ENCODE assay signal across 17 mouse cellular contexts in the genomic region with DNA sequence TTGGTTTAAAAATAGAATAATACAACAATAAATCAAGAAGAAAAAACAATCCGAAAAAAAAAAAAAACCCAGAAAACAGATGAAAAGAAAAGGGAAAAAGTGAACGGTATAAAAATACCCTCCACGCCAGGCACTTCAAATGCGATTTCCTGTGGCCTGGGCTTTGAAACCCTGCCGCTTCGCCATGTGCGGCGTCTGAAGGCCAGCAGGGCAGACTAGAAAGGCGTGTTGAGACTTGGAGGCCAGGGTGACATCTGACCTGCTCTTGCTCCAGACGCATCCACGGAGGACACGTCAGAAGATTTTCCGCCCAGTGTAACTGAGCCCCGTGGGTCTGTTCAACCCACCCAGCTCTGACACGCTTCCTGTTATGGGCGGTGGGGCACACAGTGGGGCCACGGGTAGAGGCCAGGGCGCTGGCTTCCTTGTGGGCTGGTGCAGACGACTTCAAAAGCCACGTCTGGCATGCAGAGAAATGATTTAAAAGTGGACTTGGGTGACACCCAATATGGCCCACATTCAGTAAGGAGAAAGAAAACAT. TPM values are rescaled to one million over a fixed set of nuclear protein-coding genes. Genes with fewer than 3 reads are reported as not detected.
DNase-seq lines count a peak whose midpoint lies in the region; ATAC-seq lines count a peak whose summit lies in the region.
"Had no signal": no experiment of that assay in that cellular context is flagged by ENCODE, and none has a peak within 500 bp of the region (broad histone marks: within the 10 kb centered on the region; RNA-seq: fewer than 3 reads in every experiment).

No protein-coding gene starts in this region.

- H3K9me3 ChIP-seq in lung, embryonic 16.5 days (ENCODE audit: control insufficient read depth, low read length): no peaks in the 10 kb centered on the region
- no peaks in the 10 kb centered on the region for H3K9me3 ChIP-seq in hindbrain, embryonic 12.5 days (replicated peaks)
- H3K9me3 ChIP-seq: heart, embryonic 12.5 days had no signal

- no peaks in the 10 kb centered on the region for H3K27me3 ChIP-seq in lung, embryonic 16.5 days (ENCODE audit: control insufficient read depth, insufficient read depth, low read depth, low read length)
- H3K27me3 ChIP-seq in hindbrain, embryonic 12.5 days: no peaks in the 10 kb centered on the region
- H3K27me3 ChIP-seq: heart, embryonic 12.5 days had no signal

- no peaks in the 10 kb centered on the region for H3K36me3 ChIP-seq in lung, embryonic 16.5 days (ENCODE audit: control insufficient read depth, insufficient read depth, low read length)
- H3K36me3 ChIP-seq in hindbrain, embryonic 12.5 days: no peaks in the 10 kb centered on the region
- H3K36me3 ChIP-seq: heart, embryonic 12.5 days had no signal

- ATAC-seq in lung, embryonic 16.5 days (ENCODE audit: low read depth): 0 out of 2 replicates have a peak, but pooled peaks have one; percentile 28
- no peak for ATAC-seq in hindbrain, embryonic 12.5 days (ENCODE audit: low FRiP score)
- ATAC-seq: activated CD4-positive, CD25-positive, alpha-beta regulatory T cell, adult 4 months had no signal

- H3K27ac ChIP-seq in lung, embryonic 16.5 days (ENCODE audit: low read length): no peak overlapping the region
- no peak overlapping the region for H3K27ac ChIP-seq in hindbrain, embryonic 12.5 days
- H3K27ac ChIP-seq: hindbrain, embryonic 14.5 days had no signal

- no peaks in the 10 kb centered on the region; the same call in 1 of the 2 replicates for H3K4me1 ChIP-seq in lung, embryonic 16.5 days (replicated peaks; ENCODE audit: control insufficient read depth, insufficient read depth, low read length)
- no peaks in the 10 kb centered on the region; the same call in 1 of the 2 replicates for H3K4me1 ChIP-seq in hindbrain, embryonic 12.5 days
- H3K4me1 ChIP-seq: heart, embryonic 12.5 days had no signal

- peak; percentile 30 for DNase-seq in adrenal gland, adult 2 months
- DNase-seq in adrenal gland, postnatal 4 days (ENCODE audit: low spot score in 2 of 2): no peak
- DNase-seq in lung, postnatal 25 days (ENCODE audit: low spot score): no peak
- DNase-seq in forelimb bud, embryonic 11.5 days (ENCODE audit: low read depth, low spot score): peak; percentile 12
- DNase-seq in lung, postnatal 4 days: peak; percentile 14 to 57
- no peak for DNase-seq in yolk sac, embryonic 10.5 days (ENCODE audit: low spot score)
- DNase-seq: kidney, adult 2 months; layer of hippocampus, adult 9-11 months had no signal

- H3K4me3 ChIP-seq in lung, embryonic 16.5 days (ENCODE audit: low read length): no peak overlapping the region
- no peak overlapping the region for H3K4me3 ChIP-seq in hindbrain, embryonic 12.5 days
- H3K4me3 ChIP-seq: heart, embryonic 12.5 days had no signal

- H3K4me2 ChIP-seq in lung, embryonic 16.5 days (ENCODE audit: low read depth, low read length): no peak overlapping the region
- no peak overlapping the region for H3K4me2 ChIP-seq in hindbrain, embryonic 12.5 days (replicated peaks)
- H3K4me2 ChIP-seq: heart, embryonic 12.5 days; hindbrain, embryonic 14.5 days had no signal

- H3K9ac ChIP-seq in lung, embryonic 16.5 days (ENCODE audit: low read length): no peak overlapping the region
- H3K9ac ChIP-seq in hindbrain, embryonic 12.5 days: no peak overlapping the region
- H3K9ac ChIP-seq: heart, embryonic 12.5 days; hindbrain, embryonic 14.5 days had no signal

- WGBS in lung, embryonic 16.5 days: 40% methylated on average over 20 of the region's 20 CpGs
- 69% methylated on average over 20 of the region's 20 CpGs for WGBS in hindbrain, embryonic 12.5 days

RNA-seq across cellular contexts. Expression of a gene that starts 22.3 kb away (rescaled TPM):
- not detected for total RNA-seq in adrenal gland, adult 2 months (2021)
- polyA plus RNA-seq in adrenal gland, adult 2 months (2012; rRNA removed): not detected in 2 replicates
- not detected for total RNA-seq in adrenal gland, postnatal 4 days (2021)
- not detected in 2 replicates for polyA plus RNA-seq in lung, embryonic 16.5 days (2015; fragmentation: Nextera tagmentation; extraction: Ambion mirVana)
- polyA plus RNA-seq in hindbrain, embryonic 12.5 days (2016; fragmentation: Nextera tagmentation; extraction: Ambion mirVana): not detected in 2 replicates
- total RNA-seq: left cerebral cortex, postnatal 14 days; midbrain, postnatal 0 days had no signal
- polyA plus RNA-seq: activated CD4-positive, CD25-positive, alpha-beta regulatory T cell, adult 4 months; heart, embryonic 12.5 days; hindbrain, embryonic 14.5 days; kidney, adult 2 months; midbrain, postnatal 0 days; neural tube, embryonic 14.5 days; thymus, postnatal 0 days had no signal

Comparison
In these comparisons a context has a peak if more than half of its experiments do, and no peak if none do; other contexts are left out.
1. DNase-seq: peak in adrenal gland, adult 2 months (single experiment), forelimb bud, embryonic 11.5 days (single experiment) and lung, postnatal 4 days (2 of 2); none in adrenal gland, postnatal 4 days (0 of 2), lung, postnatal 25 days (single experiment) and yolk sac, embryonic 10.5 days (single experiment).